Mouse (Mus musculus): ENCODE results near the gene Cfap97d1. TPM values are rescaled to one million over a fixed set of nuclear protein-coding genes. Genes with fewer than 3 reads are reported as not detected.

Cfap97d1 gene
- polyA plus RNA-seq, 1 experiment from 2014 or later, result not detected

GRCm38 (mm10) chr11:101950021-101950420 lies 34.1 kb upstream of the Cfap97d1 start:
- Histone ChIP-seq H3K27ac (ENCODE audit: low read depth, low read length) (no peak overlapping the region), H3K36me3 (ENCODE audit: control insufficient read depth, insufficient read depth) (no peaks in the 10 kb centered on the region), H3K9ac (ENCODE audit: low read depth, low read length) (no peak overlapping the region), H3K9me3 (ENCODE audit: control insufficient read depth) (no peaks in the 10 kb centered on the region), H3K4me3 (ENCODE audit: low read depth, low read length) (no peak overlapping the region), H3K4me2 (replicated peaks; ENCODE audit: low read depth) (no peak overlapping the region), H3K4me1 (replicated peaks; ENCODE audit: control insufficient read depth, insufficient read depth, low read length) (0 out of 2 replicates have a peak, but pooled peaks cover 3% of the 10 kb centered on the region), H3K27me3 (replicated peaks; ENCODE audit: control insufficient read depth, insufficient read depth, low read length) (no peaks in the 10 kb centered on the region)
- 79% methylated on average over 5 of the region's 5 CpGs for WGBS
- no peak for TF ChIP-seq CTCF (IDR thresholded peaks at IDR 0.05; ENCODE audit: low read depth)
- ATAC-seq, result no peak

- Histone ChIP-seq H3K4me3 (ENCODE audit: low read depth, low read length) (no peak overlapping the region), H3K27ac (ENCODE audit: low read depth, low read length) (no peak overlapping the region), H3K36me3 (ENCODE audit: control insufficient read depth, insufficient read depth) (no peaks in the 10 kb centered on the region), H3K27me3 (replicated peaks; ENCODE audit: control insufficient read depth, insufficient read depth, low read length) (no peaks in the 10 kb centered on the region), H3K4me1 (replicated peaks; ENCODE audit: control insufficient read depth, insufficient read depth, low read length) (0 out of 2 replicates have a peak, but pooled peaks cover 3% of the 10 kb centered on the region), H3K4me2 (replicated peaks; ENCODE audit: low read depth) (peak overlapping the region; percentile 32), H3K9ac (ENCODE audit: low read depth, low read length) (no peak overlapping the region), H3K9me3 (ENCODE audit: control insufficient read depth) (no peaks in the 10 kb centered on the region)
- 0 out of 2 replicates have a peak, but pooled peaks have one; percentile 31 for ATAC-seq
- 20% methylated on average over 24 of the region's 24 CpGs for WGBS
- no peak for TF ChIP-seq CTCF (IDR thresholded peaks at IDR 0.05; ENCODE audit: low read depth)
These were observed 31.3 kb upstream of the Cfap97d1 start for GRCm38 (mm10) chr11:101952541-101953341.

- no peaks in the 10 kb centered on the region for H3K27me3 ChIP-seq (replicated peaks; ENCODE audit: control insufficient read depth, insufficient read depth, low read length)
- no peaks in the 10 kb centered on the region for H3K36me3 ChIP-seq (ENCODE audit: control insufficient read depth, insufficient read depth)
- H3K27ac ChIP-seq (ENCODE audit: low read depth, low read length), result no peak overlapping the region
- WGBS, result 43% methylated on average over 4 of the region's 4 CpGs
- H3K9ac ChIP-seq (ENCODE audit: low read depth, low read length), result no peak overlapping the region
- no peak for ATAC-seq
- TF ChIP-seq CTCF (IDR thresholded peaks at IDR 0.05; ENCODE audit: low read depth), result no peak
- H3K4me3 ChIP-seq (ENCODE audit: low read depth, low read length), result no peak overlapping the region
- H3K9me3 ChIP-seq (ENCODE audit: control insufficient read depth), result no peaks in the 10 kb centered on the region
- 0 out of 2 replicates have a peak, but pooled peaks cover 3% of the 10 kb centered on the region for H3K4me1 ChIP-seq (replicated peaks; ENCODE audit: control insufficient read depth, insufficient read depth, low read length)
- 0 out of 2 replicates have a peak overlapping the region, but pooled peaks have one; percentile 32 for H3K4me2 ChIP-seq (replicated peaks; ENCODE audit: low read depth)
These were observed 30.6 kb upstream of the Cfap97d1 start for GRCm38 (mm10) chr11:101953441-101953840.

GRCm38 (mm10) chr11:101957476-101957875 lies 26.6 kb upstream of the Cfap97d1 start:
- H3K9me3 ChIP-seq (ENCODE audit: control insufficient read depth), result no peaks in the 10 kb centered on the region
- ATAC-seq, result no peak

GRCm38 (mm10) chr11:101963043-101963442 lies 21.0 kb upstream of the Cfap97d1 start:
- Histone ChIP-seq H3K4me3 (ENCODE audit: low read depth, low read length) (no peak overlapping the region), H3K4me1 (replicated peaks; ENCODE audit: control insufficient read depth, insufficient read depth, low read length) (no peaks in the 10 kb centered on the region; the same call in none of the 2 replicates), H3K27ac (ENCODE audit: low read depth, low read length) (no peak overlapping the region), H3K27me3 (replicated peaks; ENCODE audit: control insufficient read depth, insufficient read depth, low read length) (peaks cover 69% of the 10 kb centered on the region), H3K4me2 (replicated peaks; ENCODE audit: low read depth) (peak overlapping the region; percentile 76; the same call in 1 of the 2 replicates), H3K36me3 (ENCODE audit: control insufficient read depth, insufficient read depth) (no peaks in the 10 kb centered on the region), H3K9ac (ENCODE audit: low read depth, low read length) (no peak overlapping the region), H3K9me3 (ENCODE audit: control insufficient read depth) (no peaks in the 10 kb centered on the region)
- no peak for ATAC-seq
- no peak for TF ChIP-seq CTCF (IDR thresholded peaks at IDR 0.05; ENCODE audit: low read depth)
- WGBS, result 7% methylated on average over 11 of the region's 11 CpGs

More at GRCm38 (mm10) chr11:101957476-101957875, 26.6 kb upstream of the Cfap97d1 start:
- Histone ChIP-seq H3K9ac (ENCODE audit: low read depth, low read length) (no peak overlapping the region), H3K4me3 (ENCODE audit: low read depth, low read length) (no peak overlapping the region), H3K4me2 (replicated peaks; ENCODE audit: low read depth) (no peak overlapping the region), H3K36me3 (ENCODE audit: control insufficient read depth, insufficient read depth) (no peaks in the 10 kb centered on the region), H3K27ac (ENCODE audit: low read depth, low read length) (no peak overlapping the region), H3K27me3 (replicated peaks; ENCODE audit: control insufficient read depth, insufficient read depth, low read length) (peaks cover 24% of the 10 kb centered on the region), H3K4me1 (replicated peaks; ENCODE audit: control insufficient read depth, insufficient read depth, low read length) (0 out of 2 replicates have a peak, but pooled peaks cover 3% of the 10 kb centered on the region)
- no peak for TF ChIP-seq CTCF (IDR thresholded peaks at IDR 0.05; ENCODE audit: low read depth)
- WGBS, result 64% methylated on average over 5 of the region's 5 CpGs

- no peaks in the 10 kb centered on the region for H3K36me3 ChIP-seq (ENCODE audit: control insufficient read depth, insufficient read depth)
- H3K9ac ChIP-seq (ENCODE audit: low read depth, low read length), result peak overlapping the region; percentile 38
- 0 out of 2 replicates have a peak, but pooled peaks have one; percentile 2 for TF ChIP-seq CTCF (IDR thresholded peaks at IDR 0.05; ENCODE audit: low read depth)
- WGBS, result 1% methylated on average over 78 of the region's 78 CpGs
- H3K4me2 ChIP-seq (replicated peaks; ENCODE audit: low read depth), result peak overlapping the region; percentile 76
- peaks cover 74% of the 10 kb centered on the region for H3K27me3 ChIP-seq (replicated peaks; ENCODE audit: control insufficient read depth, insufficient read depth, low read length)
- H3K4me3 ChIP-seq (ENCODE audit: low read depth, low read length), result peak overlapping the region; percentile 48
- no peak overlapping the region for H3K27ac ChIP-seq (ENCODE audit: low read depth, low read length)
- ATAC-seq, result no peak
- no peaks in the 10 kb centered on the region for H3K9me3 ChIP-seq (ENCODE audit: control insufficient read depth)
- no peaks in the 10 kb centered on the region; the same call in none of the 2 replicates for H3K4me1 ChIP-seq (replicated peaks; ENCODE audit: control insufficient read depth, insufficient read depth, low read length)
These were observed 20.4 kb upstream of the Cfap97d1 start for GRCm38 (mm10) chr11:101963473-101964291.

All from intestine, postnatal 0 days (tissue).